ENCODE assay signal across 8 mouse cellular contexts in genomic region chr9:56738261-56739171, GRCm38 (mm10). TPM values are rescaled to one million over a fixed set of nuclear protein-coding genes. Genes with fewer than 3 reads are reported as not detected.
DNase-seq lines count a peak whose midpoint lies in the region; ATAC-seq and TF ChIP-seq lines count a peak whose summit lies in the region.

No protein-coding gene starts in this region.

- H3K9ac ChIP-seq in kidney, embryonic 15.5 days, result no peak overlapping the region
- no peak overlapping the region for H3K9ac ChIP-seq in hindbrain, embryonic 15.5 days

- no peaks in the 10 kb centered on the region for H3K36me3 ChIP-seq in kidney, adult 2 months (ENCODE audit: control insufficient read depth, insufficient read depth, low read length)
- H3K36me3 ChIP-seq in kidney, embryonic 15.5 days, result no peaks in the 10 kb centered on the region
- H3K36me3 ChIP-seq in hindbrain, embryonic 15.5 days, result no peaks in the 10 kb centered on the region

- no peak overlapping the region for H3K27ac ChIP-seq in kidney, adult 2 months (ENCODE audit: insufficient read depth, low read depth, low read length)
- H3K27ac ChIP-seq in kidney, embryonic 15.5 days, result no peak overlapping the region
- peak overlapping the region; percentile 59 for H3K27ac ChIP-seq in hindbrain, embryonic 15.5 days (replicated peaks)

- DNase-seq in kidney, adult 2 months, result peak; percentile 44
- peak; percentile 67 for DNase-seq in NIH3T3 (ENCODE audit: low read depth)
- peak; percentile 80 for DNase-seq in embryo, embryonic 11 days
- peak; percentile 73 for DNase-seq in lung, postnatal 14 days
- DNase-seq in testis, postnatal 14 days (ENCODE audit: low spot score), result peak; percentile 24

- ATAC-seq in kidney, embryonic 15.5 days (replicated peaks; ENCODE audit: low FRiP score), result no peak
- ATAC-seq in hindbrain, embryonic 15.5 days (ENCODE audit: low FRiP score, low read depth), result peak; percentile 59; the same call in 1 of the 2 replicates
- no peak for ATAC-seq in cerebellum, adult (ENCODE audit: insufficient number of reproducible peaks, low FRiP score, low TSS enrichment)

- H3K4me2 ChIP-seq in kidney, embryonic 15.5 days, result no peak overlapping the region
- H3K4me2 ChIP-seq in hindbrain, embryonic 15.5 days, result no peak overlapping the region

- TF ChIP-seq CTCF in kidney, adult 2 months (conservative IDR thresholded peaks at IDR 0.05; ENCODE audit: insufficient read depth, insufficient read length, low read depth, low read length), result no peak

- H3K4me1 ChIP-seq in kidney, adult 2 months (ENCODE audit: control insufficient read depth, insufficient read depth, low read length), result no peaks in the 10 kb centered on the region
- no peaks in the 10 kb centered on the region for H3K4me1 ChIP-seq in kidney, embryonic 15.5 days
- peaks cover 20% of the 10 kb centered on the region for H3K4me1 ChIP-seq in hindbrain, embryonic 15.5 days (replicated peaks)

- H3K9me3 ChIP-seq in kidney, embryonic 15.5 days (replicated peaks), result no peaks in the 10 kb centered on the region
- no peaks in the 10 kb centered on the region for H3K9me3 ChIP-seq in hindbrain, embryonic 15.5 days

- WGBS in kidney, adult 2 months, result 46% methylated on average over 9 of the region's 9 CpGs
- WGBS in kidney, embryonic 15.5 days, result 41% methylated on average over 9 of the region's 9 CpGs
- WGBS in hindbrain, embryonic 15.5 days, result 39% methylated on average over 8 of the region's 9 CpGs

- no peaks in the 10 kb centered on the region for H3K27me3 ChIP-seq in kidney, adult 2 months (replicated peaks; ENCODE audit: control insufficient read depth, insufficient read depth, low read length)
- H3K27me3 ChIP-seq in kidney, embryonic 15.5 days, result no peaks in the 10 kb centered on the region
- no peaks in the 10 kb centered on the region for H3K27me3 ChIP-seq in hindbrain, embryonic 15.5 days

- H3K4me3 ChIP-seq in kidney, adult 2 months (ENCODE audit: insufficient read depth, low read depth, low read length), result no peak overlapping the region
- H3K4me3 ChIP-seq in kidney, embryonic 15.5 days (replicated peaks), result no peak overlapping the region
- no peak overlapping the region for H3K4me3 ChIP-seq in hindbrain, embryonic 15.5 days

- no peak for TF ChIP-seq POLR2A in kidney, adult 2 months (IDR thresholded peaks at IDR 0.05; ENCODE audit: low read depth, low read length)

RNA-seq across cellular contexts. Expression of gene Lingo1, which starts 57.8 kb away (rescaled TPM):
- 0.72 and 1.2 TPM in 2 replicates for polyA plus RNA-seq in kidney, adult 2 months (2012; rRNA removed)
- 3.2 and 4.5 TPM in 2 replicates for polyA plus RNA-seq in kidney, embryonic 15.5 days (2015; fragmentation: Nextera tagmentation; extraction: Ambion mirVana)
- polyA plus RNA-seq in hindbrain, embryonic 15.5 days (2015; fragmentation: Nextera tagmentation; extraction: Ambion mirVana), result 71.8 and 93.4 TPM in 2 replicates

Comparison
In these comparisons a context has a peak if more than half of its experiments do, and no peak if none do; other contexts are left out.
1. DNase-seq: peak in every context shown above with its lines; median percentile 80 in embryo, embryonic 11 days; 73 in lung, postnatal 14 days; 67 in NIH3T3; 44 in kidney, adult 2 months; 24 in testis, postnatal 14 days.
2. RNA of gene Lingo1, which starts 57.8 kb away (polyA plus RNA-seq): 71.8 to 93.4 TPM in hindbrain, embryonic 15.5 days; 3.2 to 4.5 TPM in kidney, embryonic 15.5 days and 0.72 to 1.2 TPM in kidney, adult 2 months; every median in the first group is over 10 times any median in the second.